Mouse (Mus musculus): ENCODE data around the gene Kcnk1. TPM values are rescaled to one million over a fixed set of nuclear protein-coding genes. Genes with fewer than 3 reads are reported as not detected.

Gene Kcnk1
- total RNA-seq, 1 experiment from 2014 or later: not detected

- ATAC-seq (replicated peaks; ENCODE audit: low read depth, poor library complexity, severe bottlenecking): no peak
Measured at GRCm38 (mm10) chr8:125996031-125996839, 1.3 kb downstream of the Kcnk1 start.

GRCm38 (mm10) chr8:125996980-125997379 lies 2.0 kb downstream of the Kcnk1 start:
- ATAC-seq (replicated peaks; ENCODE audit: low read depth, poor library complexity, severe bottlenecking): no peak

GRCm38 (mm10) chr8:125997550-125997949 lies 2.6 kb downstream of the Kcnk1 start:
- ATAC-seq (replicated peaks; ENCODE audit: low read depth, poor library complexity, severe bottlenecking): no peak

- ATAC-seq (replicated peaks; ENCODE audit: low read depth, poor library complexity, severe bottlenecking): no peak
Measured at GRCm38 (mm10) chr8:125999842-126000395, 4.9 kb downstream of the Kcnk1 start.

GRCm38 (mm10) chr8:126003546-126003945 lies 8.6 kb downstream of the Kcnk1 start:
- ATAC-seq (replicated peaks; ENCODE audit: low read depth, poor library complexity, severe bottlenecking): no peak

- no peak for ATAC-seq (replicated peaks; ENCODE audit: low read depth, poor library complexity, severe bottlenecking)
Measured at GRCm38 (mm10) chr8:126004953-126005352, 10.0 kb downstream of the Kcnk1 start.

GRCm38 (mm10) chr8:126006310-126006990 lies 11.5 kb downstream of the Kcnk1 start:
- no peak for ATAC-seq (replicated peaks; ENCODE audit: low read depth, poor library complexity, severe bottlenecking)

GRCm38 (mm10) chr8:126007538-126008330 lies 12.8 kb downstream of the Kcnk1 start:
- ATAC-seq (replicated peaks; ENCODE audit: low read depth, poor library complexity, severe bottlenecking): no peak

- no peak for ATAC-seq (replicated peaks; ENCODE audit: low read depth, poor library complexity, severe bottlenecking)
Measured at GRCm38 (mm10) chr8:126008945-126009344, 14.0 kb downstream of the Kcnk1 start.

GRCm38 (mm10) chr8:126010900-126011299 lies 15.9 kb downstream of the Kcnk1 start:
- ATAC-seq (replicated peaks; ENCODE audit: low read depth, poor library complexity, severe bottlenecking): no peak

GRCm38 (mm10) chr8:126012334-126012733 lies 17.4 kb downstream of the Kcnk1 start:
- ATAC-seq (replicated peaks; ENCODE audit: low read depth, poor library complexity, severe bottlenecking): no peak

GRCm38 (mm10) chr8:126013646-126014045 lies 18.7 kb downstream of the Kcnk1 start:
- no peak for ATAC-seq (replicated peaks; ENCODE audit: low read depth, poor library complexity, severe bottlenecking)

GRCm38 (mm10) chr8:126021932-126022331 lies 27.0 kb downstream of the Kcnk1 start:
- ATAC-seq (replicated peaks; ENCODE audit: low read depth, poor library complexity, severe bottlenecking): no peak

- ATAC-seq (replicated peaks; ENCODE audit: low read depth, poor library complexity, severe bottlenecking): no peak
Measured at GRCm38 (mm10) chr8:126023706-126024305, 28.8 kb downstream of the Kcnk1 start.

- no peak for ATAC-seq (replicated peaks; ENCODE audit: low read depth, poor library complexity, severe bottlenecking)
Measured at GRCm38 (mm10) chr8:126024891-126025290, 29.9 kb downstream of the Kcnk1 start.

- no peak for ATAC-seq (replicated peaks; ENCODE audit: low read depth, poor library complexity, severe bottlenecking)
Measured at GRCm38 (mm10) chr8:126026121-126026520, 31.2 kb downstream of the Kcnk1 start.

GRCm38 (mm10) chr8:126026584-126026983 lies 31.6 kb downstream of the Kcnk1 start:
- 0 out of 2 replicates have a peak, but pooled peaks have one; percentile 39 for ATAC-seq (replicated peaks; ENCODE audit: low read depth, poor library complexity, severe bottlenecking)

GRCm38 (mm10) chr8:126027486-126027885 lies 32.5 kb downstream of the Kcnk1 start:
- no peak for ATAC-seq (replicated peaks; ENCODE audit: low read depth, poor library complexity, severe bottlenecking)

GRCm38 (mm10) chr8:126028941-126029340 lies 34.0 kb downstream of the Kcnk1 start:
- no peak for ATAC-seq (replicated peaks; ENCODE audit: low read depth, poor library complexity, severe bottlenecking)

GRCm38 (mm10) chr8:126032776-126033175 lies 37.8 kb downstream of the Kcnk1 start:
- ATAC-seq (replicated peaks; ENCODE audit: low read depth, poor library complexity, severe bottlenecking): no peak

All from common myeloid progenitor, adult 5-6 weeks (primary cell).